Mouse (Mus musculus): ENCODE measurements at regions not wholly inside any gene's neighbourhood (a gene's known extent, or its start where the extent isn't known, plus 50 kb on each side); places are given as distances from the start of the nearest gene placed in this dataset.
"Not testable (repeated sequence)": the region's sequence is repeated elsewhere in the genome, so short reads cannot be mapped to it uniquely, and the experiment has no call there.

- WGBS (ENCODE audit: insufficient replicate concordance): 20% methylated on average over 1 of the region's 1 CpGs
- ATAC-seq (ENCODE audit: insufficient read depth) (no peak), DNase-seq (ENCODE audit: low read depth in 3 of 3, low spot score in 3 of 3) (no peak)
- Histone ChIP-seq H3K4me2 (ENCODE audit: low read depth) (no peak overlapping the region), H3K9me3 (ENCODE audit: control insufficient read depth, low read length) (no peaks in the 10 kb centered on the region; the same call in 1 of the 2 replicates), H3K4me3 (ENCODE audit: insufficient read depth in 1 of 2, low read depth in 2 of 2, low read length in 2 of 2) (no peak overlapping the region), H3K9ac (replicated peaks) (no peak overlapping the region), H3K4me1 (replicated peaks; ENCODE audit: control insufficient read depth in 2 of 2, insufficient read depth in 2 of 2, low read length in 1 of 2) (no peaks in the 10 kb centered on the region), H3K27ac (no peak overlapping the region), H3K27me3 (ENCODE audit: control insufficient read depth, insufficient read depth, low read length) (no peaks in the 10 kb centered on the region), H3K36me3 (replicated peaks; ENCODE audit: control insufficient read depth, insufficient read depth, low read depth) (no peaks in the 10 kb centered on the region)
- TF ChIP-seq EP300 (IDR thresholded peaks at IDR 0.05; ENCODE audit: low read depth): no peak
- TF ChIP-seq CTCF (IDR thresholded peaks at IDR 0.05; ENCODE audit: low read depth): no peak
Observed at GRCm38 (mm10) chrX:75699949-75700348, 121.9 kb upstream of the Rab39b start.

GRCm38 (mm10) chrX:75675271-75675670 lies 97.2 kb upstream of the Rab39b start:
- ATAC-seq (ENCODE audit: insufficient read depth); H3K9me3 ChIP-seq (ENCODE audit: control insufficient read depth, low read length); DNase-seq (ENCODE audit: low read depth in 3 of 3, low spot score in 3 of 3); H3K36me3 ChIP-seq (replicated peaks; ENCODE audit: control insufficient read depth, insufficient read depth, low read depth); H3K27ac ChIP-seq; H3K4me2 ChIP-seq (ENCODE audit: low read depth); H3K9ac ChIP-seq (replicated peaks); H3K4me3 ChIP-seq (ENCODE audit: insufficient read depth in 1 of 2, low read depth in 2 of 2, low read length in 2 of 2); H3K4me1 ChIP-seq (replicated peaks; ENCODE audit: control insufficient read depth in 2 of 2, insufficient read depth in 2 of 2, low read length in 1 of 2); H3K27me3 ChIP-seq (ENCODE audit: control insufficient read depth, insufficient read depth, low read length): not testable (repeated sequence)
- WGBS (ENCODE audit: insufficient replicate concordance): 78% methylated on average over 8 of the region's 8 CpGs

- ATAC-seq (ENCODE audit: insufficient read depth) (peak; percentile 96), DNase-seq (ENCODE audit: low read depth in 3 of 3, low spot score in 3 of 3) (peak; percentile 89 to 91 (median 91))
- no peaks in the 10 kb centered on the region for H3K36me3 ChIP-seq (replicated peaks; ENCODE audit: control insufficient read depth, insufficient read depth, low read depth)
- peak overlapping the region; percentile 31 to 50; a peak in 3 of 4 replicates for H3K4me3 ChIP-seq (ENCODE audit: insufficient read depth in 1 of 2, low read depth in 2 of 2, low read length in 2 of 2)
- H3K27ac ChIP-seq: no peak overlapping the region
- H3K4me2 ChIP-seq (ENCODE audit: low read depth): peak overlapping the region; percentile 57
- no peak overlapping the region for H3K9ac ChIP-seq (replicated peaks)
- WGBS (ENCODE audit: insufficient replicate concordance): 7% methylated on average over 23 of the region's 23 CpGs
- H3K4me1 ChIP-seq (replicated peaks; ENCODE audit: control insufficient read depth in 2 of 2, insufficient read depth in 2 of 2, low read length in 1 of 2): no peaks in the 10 kb centered on the region
- no peak for TF ChIP-seq EP300 (IDR thresholded peaks at IDR 0.05; ENCODE audit: low read depth)
- peak; percentile 92 for TF ChIP-seq CTCF (IDR thresholded peaks at IDR 0.05; ENCODE audit: low read depth)
- no peaks in the 10 kb centered on the region; the same call in 1 of the 2 replicates for H3K9me3 ChIP-seq (ENCODE audit: control insufficient read depth, low read length)
- no peaks in the 10 kb centered on the region for H3K27me3 ChIP-seq (ENCODE audit: control insufficient read depth, insufficient read depth, low read length)
Observed at GRCm38 (mm10) chrX:75673920-75674665, 96.1 kb upstream of the Rab39b start.

- Histone ChIP-seq H3K4me3 (ENCODE audit: insufficient read depth in 1 of 2, low read depth in 2 of 2, low read length in 2 of 2) (peak overlapping the region in 1 of 2 experiments; percentile 20; a peak in 2 of 4 replicates), H3K9me3 (ENCODE audit: control insufficient read depth, low read length) (no peaks in the 10 kb centered on the region; the same call in 1 of the 2 replicates), H3K27me3 (ENCODE audit: control insufficient read depth, insufficient read depth, low read length) (no peaks in the 10 kb centered on the region), H3K4me2 (ENCODE audit: low read depth) (peak overlapping the region; percentile 43), H3K4me1 (replicated peaks; ENCODE audit: control insufficient read depth in 2 of 2, insufficient read depth in 2 of 2, low read length in 1 of 2) (no peaks in the 10 kb centered on the region), H3K9ac (replicated peaks) (no peak overlapping the region), H3K27ac (no peak overlapping the region), H3K36me3 (replicated peaks; ENCODE audit: control insufficient read depth, insufficient read depth, low read depth) (no peaks in the 10 kb centered on the region)
- TF ChIP-seq CTCF (IDR thresholded peaks at IDR 0.05; ENCODE audit: low read depth): no peak
- ATAC-seq (ENCODE audit: insufficient read depth): no peak
- WGBS (ENCODE audit: insufficient replicate concordance): 41% methylated on average over 13 of the region's 13 CpGs
- DNase-seq (ENCODE audit: low read depth in 3 of 3, low spot score in 3 of 3): no peak
Observed at GRCm38 (mm10) chrX:75673586-75673919, 95.5 kb upstream of the Rab39b start.

- WGBS (ENCODE audit: insufficient replicate concordance): 61% methylated on average over 13 of the region's 13 CpGs
Observed at GRCm38 (mm10) chrX:75672976-75673375, 94.9 kb upstream of the Rab39b start.

More at GRCm38 (mm10) chrX:75672976-75673375, 94.9 kb upstream of the Rab39b start:
- DNase-seq (ENCODE audit: low read depth in 3 of 3, low spot score in 3 of 3) (no peak), ATAC-seq (ENCODE audit: insufficient read depth) (no peak)
- Histone ChIP-seq H3K9ac (replicated peaks) (no peak overlapping the region), H3K27me3 (ENCODE audit: control insufficient read depth, insufficient read depth, low read length) (no peaks in the 10 kb centered on the region), H3K36me3 (replicated peaks; ENCODE audit: control insufficient read depth, insufficient read depth, low read depth) (no peaks in the 10 kb centered on the region), H3K4me1 (replicated peaks; ENCODE audit: control insufficient read depth in 2 of 2, insufficient read depth in 2 of 2, low read length in 1 of 2) (no peaks in the 10 kb centered on the region), H3K4me2 (ENCODE audit: low read depth) (peak overlapping the region; percentile 43), H3K27ac (no peak overlapping the region), H3K4me3 (ENCODE audit: insufficient read depth in 1 of 2, low read depth in 2 of 2, low read length in 2 of 2) (no peak overlapping the region; a peak in 1 of 4 replicates), H3K9me3 (ENCODE audit: control insufficient read depth, low read length) (no peaks in the 10 kb centered on the region; the same call in 1 of the 2 replicates)
- TF ChIP-seq CTCF (IDR thresholded peaks at IDR 0.05; ENCODE audit: low read depth): no peak
- TF ChIP-seq EP300 (IDR thresholded peaks at IDR 0.05; ENCODE audit: low read depth): no peak

All from liver, embryonic 14.5 days (tissue).